Mouse (Mus musculus): ENCODE measurements around the gene Nufip2.

DNA sequence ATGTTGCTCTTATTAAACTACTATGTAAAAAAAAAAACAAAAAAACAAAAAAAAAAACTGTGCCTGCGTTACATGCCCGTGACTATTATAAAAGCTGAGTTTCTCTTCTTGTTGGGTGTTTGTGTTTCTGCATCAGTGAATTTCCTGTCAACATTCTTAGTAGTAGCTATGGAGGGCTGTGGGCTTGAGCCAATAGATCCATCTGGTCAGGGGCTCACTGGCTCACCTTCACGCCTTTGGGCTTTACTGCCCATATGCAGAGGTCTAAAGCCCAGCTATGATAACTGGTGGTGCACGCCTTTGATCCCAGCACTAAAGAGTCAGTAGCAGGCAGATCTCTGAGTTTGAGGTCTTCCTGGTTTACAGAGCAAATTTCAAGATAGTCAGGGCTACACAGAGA, 83.5 kb downstream of the Nufip2 start:
- no peak for TF ChIP-seq CTCF (IDR thresholded peaks at IDR 0.05; ENCODE audit: low read depth, low read length)
- no peak for TF ChIP-seq POLR2A (IDR thresholded peaks at IDR 0.05; ENCODE audit: insufficient read depth, low read length)

Data from ES-Bruce4 (cell line).